Mouse (Mus musculus) liver, embryonic 15.5 days (tissue): ENCODE measurements around the gene Pheta1. TPM values are rescaled to one million over a fixed set of nuclear protein-coding genes. Genes with fewer than 3 reads are reported as not detected.

Experiments used
- ATAC-seq: fragments of 200-750 bp; cut with Nextera tagmentation; 2 replicates; pipeline ENCODE4 v1.8.0; 2017; ENCODE audit warnings: moderate number of reproducible peaks, mild to moderate bottlenecking, moderate library complexity; ENCODE audit not compliant: insufficient read depth
- H3K27ac ChIP-seq: fragments of 300-500 bp; sonication (generic); replicated peaks from 2 replicates; pipeline ENCODE4 v1.5.1; 2015; ENCODE audit warnings: mild to moderate bottlenecking, inconsistent platforms
- H3K27me3 ChIP-seq: fragments of 300-500 bp; sonication (generic); 2 replicates; pipeline ENCODE4 v1.6.1; 2015; ENCODE audit warnings: mild to moderate bottlenecking, inconsistent platforms
- H3K36me3 ChIP-seq: fragments of 300-500 bp; sonication (generic); replicated peaks from 2 replicates; pipeline ENCODE4 v1.6.1; 2015; ENCODE audit warnings: moderate library complexity, mild to moderate bottlenecking, inconsistent platforms
- H3K4me1 ChIP-seq: fragments of 300-500 bp; sonication (generic); replicated peaks from 2 replicates; pipeline ENCODE4 v1.6.1; 2015; ENCODE audit warnings: inconsistent platforms
- H3K4me2 ChIP-seq: fragments of 300-500 bp; sonication (generic); 2 replicates; pipeline ENCODE4 v1.6.1; 2015; ENCODE audit warnings: moderate library complexity, mild to moderate bottlenecking, inconsistent platforms
- H3K4me3 ChIP-seq: fragments of 300-500 bp; sonication (generic); replicated peaks from 2 replicates; pipeline ENCODE4 v1.5.1; 2015; ENCODE audit warnings: mild to moderate bottlenecking, inconsistent platforms
- H3K9ac ChIP-seq: fragments of 300-500 bp; sonication (generic); 2 replicates; pipeline ENCODE4 v1.6.1; 2015; ENCODE audit warnings: moderate library complexity, mild to moderate bottlenecking, inconsistent platforms
- H3K9me3 ChIP-seq: fragments of 300-500 bp; sonication (generic); replicated peaks from 2 replicates; pipeline ENCODE4 v1.6.1; 2016; ENCODE audit warnings: inconsistent platforms
- WGBS: fragments of 180-500 bp; shearing (Covaris S2); methylation state at CpG from one replicate; pipeline ENCODE4 v1.1.7; 2015; ENCODE audit warnings: mixed read lengths; ENCODE audit not compliant: insufficient replicate concordance; 5-methylcytosine and 5-hydroxymethylcytosine counted together
- polyA plus RNA-seq: library from polyadenylated mRNA; unstranded; fragments of >200 nt; fragmentation: Nextera tagmentation; extraction: Ambion mirVana; gene quantifications from 2 replicates; pipeline ENCODE4 v1.2.1, GENCODE M21; 2015

Pheta1 gene
- polyA plus RNA-seq, 1 experiment from 2014 or later, result 3.9 TPM

GRCm38 (mm10) chr5:121817551-121817950, 31.2 kb upstream of the Pheta1 start:
- no peak overlapping the region for H3K27ac ChIP-seq
- 82% methylated on average over 9 of the region's 9 CpGs for WGBS
- H3K4me2 ChIP-seq, result no peak overlapping the region
- H3K4me3 ChIP-seq, result no peak overlapping the region
- H3K9ac ChIP-seq, result no peak overlapping the region
- peaks cover 22% of the 10 kb centered on the region for H3K4me1 ChIP-seq
- H3K27me3 ChIP-seq, result no peaks in the 10 kb centered on the region
- no peaks in the 10 kb centered on the region for H3K9me3 ChIP-seq
- H3K36me3 ChIP-seq, result peaks cover 96% of the 10 kb centered on the region
- ATAC-seq, result no peak

GRCm38 (mm10) chr5:121818401-121818800, 30.4 kb upstream of the Pheta1 start:
- Histone ChIP-seq H3K27ac (no peak overlapping the region), H3K4me3 (no peak overlapping the region), H3K9ac (no peak overlapping the region), H3K9me3 (no peaks in the 10 kb centered on the region), H3K4me1 (peaks cover 28% of the 10 kb centered on the region), H3K36me3 (peaks cover 96% of the 10 kb centered on the region), H3K27me3 (no peaks in the 10 kb centered on the region), H3K4me2 (no peak overlapping the region)
- WGBS, result 88% methylated on average over 7 of the region's 7 CpGs
- ATAC-seq, result no peak

GRCm38 (mm10) chr5:121818862-121819261, 29.9 kb upstream of the Pheta1 start:
- Histone ChIP-seq H3K27ac (no peak overlapping the region), H3K36me3 (peaks cover 95% of the 10 kb centered on the region), H3K4me1 (peaks cover 32% of the 10 kb centered on the region), H3K27me3 (no peaks in the 10 kb centered on the region), H3K4me3 (no peak overlapping the region), H3K9me3 (no peaks in the 10 kb centered on the region), H3K4me2 (no peak overlapping the region), H3K9ac (no peak overlapping the region)
- no peak for ATAC-seq
- WGBS, result 84% methylated on average over 4 of the region's 4 CpGs

DNA sequence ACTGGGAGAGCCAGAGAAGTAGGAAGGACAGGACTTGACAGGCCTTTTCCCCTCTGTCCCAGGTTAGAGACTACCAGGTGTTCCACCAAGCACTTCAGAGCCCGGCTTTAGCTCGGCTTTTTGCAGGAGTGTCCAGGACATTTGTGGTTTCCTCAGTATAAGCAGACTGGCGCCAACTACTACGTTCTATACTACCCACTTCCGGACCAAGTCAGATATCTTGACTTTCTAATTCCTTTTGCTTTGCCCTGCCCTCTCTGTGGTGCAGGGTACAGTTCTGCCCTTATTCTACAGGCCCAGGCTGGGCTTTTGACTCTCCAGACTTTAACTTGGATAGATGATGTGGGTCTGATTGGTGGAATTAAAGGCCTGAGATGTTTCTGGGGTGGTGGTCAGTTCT, 29.2 kb upstream of the Pheta1 start:
- Histone ChIP-seq H3K27ac (no peak overlapping the region), H3K9ac (no peak overlapping the region), H3K36me3 (peaks cover 89% of the 10 kb centered on the region), H3K4me3 (no peak overlapping the region), H3K27me3 (no peaks in the 10 kb centered on the region), H3K4me1 (peaks cover 39% of the 10 kb centered on the region), H3K9me3 (no peaks in the 10 kb centered on the region), H3K4me2 (no peak overlapping the region)
- WGBS, result 33% methylated on average over 5 of the region's 5 CpGs
- no peak for ATAC-seq

DNA sequence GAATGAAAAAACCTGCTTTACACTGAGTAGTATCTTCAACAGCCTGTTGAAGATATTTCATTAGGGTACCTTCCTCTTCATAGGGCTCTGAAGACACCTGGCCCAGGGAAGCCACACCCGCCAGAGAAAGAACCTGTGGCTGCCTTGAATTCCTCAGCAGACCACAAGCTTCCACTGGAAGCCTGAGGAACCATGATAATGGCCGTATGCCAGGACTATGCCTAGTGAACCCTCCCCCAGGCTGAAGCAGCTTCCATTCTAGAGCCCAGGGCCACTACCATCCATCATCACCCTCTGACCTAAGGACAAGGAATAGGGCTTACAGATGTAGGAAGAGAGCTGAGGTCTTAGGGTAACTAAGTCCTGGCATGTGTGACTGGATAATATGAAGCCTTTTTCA, 28.6 kb upstream of the Pheta1 start:
- ATAC-seq, result no peak
- no peak overlapping the region for H3K27ac ChIP-seq
- no peak overlapping the region for H3K4me3 ChIP-seq
- peaks cover 45% of the 10 kb centered on the region for H3K4me1 ChIP-seq
- peaks cover 91% of the 10 kb centered on the region for H3K36me3 ChIP-seq
- H3K4me2 ChIP-seq, result no peak overlapping the region
- no peaks in the 10 kb centered on the region for H3K9me3 ChIP-seq
- no peaks in the 10 kb centered on the region for H3K27me3 ChIP-seq
- no peak overlapping the region for H3K9ac ChIP-seq
- 49% methylated on average over 2 of the region's 2 CpGs for WGBS

DNA sequence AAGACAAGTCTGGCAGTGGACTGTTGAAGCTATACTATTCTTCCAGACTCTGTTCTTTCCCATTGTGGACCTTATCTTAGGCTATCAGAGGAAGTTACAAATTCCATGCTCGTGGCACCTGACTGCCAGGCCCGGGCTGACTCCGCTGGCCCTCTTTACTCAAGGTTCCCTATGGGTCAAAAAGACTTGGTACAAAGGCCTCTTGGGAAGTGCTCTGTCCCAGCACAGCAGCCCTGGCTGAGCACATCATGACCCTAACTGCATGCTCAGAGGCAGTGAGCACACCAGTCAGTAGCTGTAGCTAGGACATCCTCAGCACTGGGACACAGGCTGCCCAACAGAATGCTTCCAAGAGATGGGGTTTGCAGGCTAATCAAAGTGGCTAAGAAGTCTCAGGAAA, 28.1 kb upstream of the Pheta1 start:
- no peak overlapping the region for H3K27ac ChIP-seq
- 53% methylated on average over 3 of the region's 3 CpGs for WGBS

DNA sequence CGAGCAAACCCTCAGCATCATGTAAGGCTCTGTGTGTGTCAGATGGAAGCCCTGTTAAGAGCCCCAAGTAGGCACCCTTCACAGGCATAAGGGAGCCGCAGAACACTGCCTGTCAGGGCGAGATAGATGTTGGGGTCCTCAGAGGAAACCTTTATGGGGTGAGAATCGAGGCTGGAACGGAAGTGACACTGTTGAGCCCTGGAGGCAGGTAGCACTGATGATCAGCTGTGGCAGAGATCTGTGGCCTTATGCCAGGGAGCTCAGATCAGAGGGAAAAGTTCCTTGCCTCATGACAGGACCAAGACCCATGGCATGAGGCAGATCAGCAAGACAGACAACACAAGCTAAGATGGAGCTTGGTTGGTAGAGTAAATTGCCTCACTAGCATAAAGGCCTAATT, 27.7 kb upstream of the Pheta1 start:
- Histone ChIP-seq H3K9me3 (no peaks in the 10 kb centered on the region), H3K36me3 (peaks cover 92% of the 10 kb centered on the region)
- WGBS, result 65% methylated on average over 5 of the region's 5 CpGs

More for the DNA sequence above, 28.1 kb upstream of the Pheta1 start:
- Histone ChIP-seq H3K9me3 (no peaks in the 10 kb centered on the region), H3K4me3 (no peak overlapping the region), H3K4me2 (no peak overlapping the region), H3K36me3 (peaks cover 92% of the 10 kb centered on the region), H3K27me3 (no peaks in the 10 kb centered on the region), H3K4me1 (peaks cover 47% of the 10 kb centered on the region), H3K9ac (no peak overlapping the region)
- ATAC-seq, result no peak

DNA sequence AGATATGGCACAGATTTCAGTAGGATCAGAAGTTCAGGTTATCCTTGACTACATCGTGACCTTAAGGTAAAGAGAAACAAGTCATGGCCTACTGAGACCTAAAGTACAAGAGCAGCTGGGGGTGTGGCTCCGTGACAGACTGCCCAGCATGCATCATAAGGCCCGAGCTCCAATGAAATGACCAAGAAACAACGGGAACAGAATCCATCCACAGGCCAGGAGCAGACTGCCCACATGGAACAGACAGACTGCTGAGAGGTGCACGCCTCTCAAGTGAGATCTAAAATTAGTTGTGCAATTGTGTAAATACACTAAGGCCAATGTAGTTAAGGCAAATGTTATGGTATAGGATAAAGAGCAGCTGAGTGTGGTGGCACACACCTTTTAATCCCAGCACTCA, 27.2 kb upstream of the Pheta1 start:
- Histone ChIP-seq H3K4me3 (no peak overlapping the region), H3K9ac (no peak overlapping the region), H3K4me2 (no peak overlapping the region), H3K9me3 (no peaks in the 10 kb centered on the region), H3K36me3 (peaks cover 92% of the 10 kb centered on the region), H3K4me1 (peaks cover 47% of the 10 kb centered on the region), H3K27ac (no peak overlapping the region), H3K27me3 (no peaks in the 10 kb centered on the region)
- ATAC-seq, result no peak
- 64% methylated on average over 5 of the region's 5 CpGs for WGBS

More for the DNA sequence above, 27.7 kb upstream of the Pheta1 start:
- Histone ChIP-seq H3K4me2 (no peak overlapping the region), H3K4me1 (peaks cover 47% of the 10 kb centered on the region), H3K27ac (no peak overlapping the region), H3K4me3 (no peak overlapping the region), H3K9ac (no peak overlapping the region), H3K27me3 (no peaks in the 10 kb centered on the region)
- no peak for ATAC-seq

DNA sequence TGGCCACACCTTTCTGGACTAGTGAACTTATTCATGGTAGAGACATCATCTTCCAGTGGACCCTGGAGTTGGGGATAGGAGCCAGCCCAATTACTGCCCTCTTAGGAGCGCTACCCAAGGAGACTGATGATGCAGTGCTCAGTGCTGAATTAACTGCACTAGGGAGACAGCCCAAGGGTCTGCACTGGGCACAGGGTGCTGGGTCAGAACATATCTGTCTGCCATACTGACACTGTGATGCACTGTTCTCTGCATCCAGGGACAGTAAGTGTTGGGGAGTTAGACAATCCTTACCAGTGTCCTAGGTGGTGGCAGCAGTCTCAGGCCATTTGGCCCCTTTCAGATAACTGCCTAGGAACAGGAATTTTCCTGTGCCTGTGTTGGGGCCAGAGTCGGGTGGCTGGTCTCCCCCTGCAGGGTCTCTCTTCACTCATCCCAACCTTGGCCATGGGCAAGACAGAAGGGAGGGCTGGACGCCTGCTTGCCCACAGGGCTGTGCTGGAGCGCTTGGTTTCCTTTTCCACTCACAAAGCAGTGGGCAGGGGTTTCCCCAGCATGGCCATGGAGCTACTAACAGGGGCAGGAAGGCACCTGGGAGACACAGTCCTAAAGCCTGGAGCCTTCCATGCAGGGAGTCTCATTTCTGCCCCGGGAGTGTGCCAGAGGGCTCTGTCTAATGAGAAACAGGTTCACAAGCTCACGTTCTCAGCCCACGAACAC, 25.8 kb upstream of the Pheta1 start:
- Histone ChIP-seq H3K9me3 (no peaks in the 10 kb centered on the region), H3K4me1 (peaks cover 47% of the 10 kb centered on the region), H3K36me3 (peaks cover 92% of the 10 kb centered on the region), H3K27ac (no peak overlapping the region), H3K4me3 (no peak overlapping the region), H3K9ac (no peak overlapping the region), H3K27me3 (no peaks in the 10 kb centered on the region), H3K4me2 (no peak overlapping the region)
- no peak for ATAC-seq
- 71% methylated on average over 7 of the region's 7 CpGs for WGBS

GRCm38 (mm10) chr5:121823668-121824067, 25.1 kb upstream of the Pheta1 start:
- no peaks in the 10 kb centered on the region for H3K27me3 ChIP-seq
- peaks cover 92% of the 10 kb centered on the region for H3K36me3 ChIP-seq
- WGBS, result 100% methylated on average over 1 of the region's 1 CpGs
- ATAC-seq, result no peak
- H3K4me3 ChIP-seq, result no peak overlapping the region
- no peak overlapping the region for H3K4me2 ChIP-seq
- no peak overlapping the region for H3K9ac ChIP-seq
- H3K9me3 ChIP-seq, result no peaks in the 10 kb centered on the region
- H3K4me1 ChIP-seq, result peaks cover 50% of the 10 kb centered on the region
- H3K27ac ChIP-seq, result no peak overlapping the region

GRCm38 (mm10) chr5:121824121-121824520, 24.7 kb upstream of the Pheta1 start:
- Histone ChIP-seq H3K4me3 (no peak overlapping the region), H3K36me3 (peaks cover 92% of the 10 kb centered on the region), H3K9me3 (no peaks in the 10 kb centered on the region), H3K4me1 (peaks cover 50% of the 10 kb centered on the region), H3K9ac (no peak overlapping the region), H3K4me2 (no peak overlapping the region), H3K27ac (peak overlapping the region; percentile 45; the same call in 1 of the 2 replicates), H3K27me3 (no peaks in the 10 kb centered on the region)
- ATAC-seq, result peak; percentile 40; the same call in 1 of the 2 replicates
- WGBS, result 46% methylated on average over 4 of the region's 4 CpGs

DNA sequence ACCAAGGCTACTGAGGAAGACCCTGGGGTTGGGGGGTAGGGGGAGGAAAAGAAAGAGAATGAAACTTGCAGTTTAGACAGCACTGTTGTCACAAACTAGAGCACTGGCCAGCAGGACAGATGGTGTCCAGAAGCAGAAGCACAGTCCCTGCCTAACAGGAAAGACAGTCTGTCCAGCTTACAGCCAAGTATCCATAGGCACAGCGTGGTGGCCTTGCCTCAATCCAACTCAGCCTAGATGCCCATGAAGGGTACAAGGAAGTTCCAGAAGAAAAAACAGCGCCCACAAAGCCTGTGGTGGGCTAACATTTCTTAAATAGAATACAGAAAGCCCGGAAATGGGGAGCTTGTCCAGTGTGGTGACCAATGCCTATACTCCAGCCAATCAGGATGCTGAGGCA, 23.2 kb upstream of the Pheta1 start:
- Histone ChIP-seq H3K4me1 (peaks cover 50% of the 10 kb centered on the region), H3K9me3 (no peaks in the 10 kb centered on the region), H3K4me3 (no peak overlapping the region), H3K27me3 (no peaks in the 10 kb centered on the region), H3K9ac (no peak overlapping the region), H3K4me2 (no peak overlapping the region), H3K27ac (no peak overlapping the region), H3K36me3 (peaks cover 79% of the 10 kb centered on the region)
- no peak for ATAC-seq
- WGBS, result 79% methylated on average over 3 of the region's 3 CpGs
